Mouse (Mus musculus) telencephalon, adult 2 months (tissue): ENCODE measurements at regions not wholly inside any gene's neighbourhood (a gene's known extent, or its start where the extent isn't known, plus 50 kb on each side); places are given as distances from the start of the nearest gene placed in this dataset.
"Not testable (repeated sequence)": the region's sequence is repeated elsewhere in the genome, so short reads cannot be mapped to it uniquely, and the experiment has no call there.

ENCODE experiments used
- DNase-seq: peaks from one replicate; pipeline ENCODE4 v3.0.0-alpha.2; 2011; ENCODE audit warnings: low read depth, low spot score

DNA sequence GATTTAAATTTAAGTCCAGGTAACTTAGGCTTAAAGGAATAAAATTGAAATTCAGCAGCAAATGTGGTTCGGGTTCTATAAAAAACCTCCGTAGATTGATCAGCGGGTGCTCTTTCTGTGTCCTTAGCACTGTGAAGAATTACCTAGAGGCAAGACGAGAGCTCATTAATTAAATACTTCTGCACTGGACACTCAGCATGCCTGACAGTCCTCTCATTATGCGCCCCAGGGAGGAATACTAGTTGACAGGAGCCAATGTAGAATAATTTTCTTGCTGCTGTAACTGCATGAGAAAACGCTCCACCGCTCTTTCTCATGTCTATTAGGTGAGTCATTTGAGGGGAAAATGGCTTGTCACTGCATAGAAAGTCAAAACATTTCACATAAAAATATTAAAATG lies 228.1 kb downstream of the Brms1l start:
- no peak for DNase-seq

GRCm38 (mm10) chr12:56058876-56059275 lies 222.8 kb downstream of the Brms1l start:
- no peak for DNase-seq

GRCm38 (mm10) chr12:56058463-56058862 lies 222.3 kb downstream of the Brms1l start:
- DNase-seq: peak; percentile 38

- DNase-seq: no peak
Observed at GRCm38 (mm10) chr12:56055382-56055781, 219.3 kb downstream of the Brms1l start.

DNA sequence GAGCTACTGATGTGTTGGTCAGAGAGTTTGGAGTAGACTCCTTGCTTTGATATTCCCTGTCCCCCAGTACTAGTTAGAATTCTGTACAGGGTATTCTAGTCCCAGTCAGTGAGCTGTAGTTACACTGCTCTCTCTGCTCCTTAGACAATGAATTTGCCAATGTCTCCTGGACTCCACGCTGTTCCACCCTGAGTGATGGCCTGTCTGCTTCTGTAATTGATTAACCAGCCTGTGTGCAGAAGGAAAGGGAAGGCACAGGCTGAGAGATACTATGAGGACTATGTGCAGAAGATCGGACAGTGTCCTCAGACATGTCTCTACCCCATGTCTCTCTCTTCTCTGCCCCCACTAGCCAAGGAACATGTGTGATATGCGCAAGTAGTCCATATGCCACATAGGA lies 209.9 kb downstream of the Brms1l start:
- no peak for DNase-seq

- no peak for DNase-seq
Observed at GRCm38 (mm10) chr12:56020954-56021514, 184.9 kb downstream of the Brms1l start.

GRCm38 (mm10) chr12:56020547-56020946 lies 184.4 kb downstream of the Brms1l start:
- no peak for DNase-seq

GRCm38 (mm10) chr12:56009976-56010375 lies 173.9 kb downstream of the Brms1l start:
- DNase-seq: no peak

- DNase-seq: no peak
Observed at GRCm38 (mm10) chr12:56005846-56006245, 169.7 kb downstream of the Brms1l start.

GRCm38 (mm10) chr12:56005321-56005720 lies 169.2 kb downstream of the Brms1l start:
- DNase-seq: no peak

GRCm38 (mm10) chr12:56004479-56004878 lies 168.4 kb downstream of the Brms1l start:
- peak; percentile 8 for DNase-seq

- DNase-seq: no peak
Observed at GRCm38 (mm10) chr12:56003561-56003960, 167.4 kb downstream of the Brms1l start.

GRCm38 (mm10) chr12:55996585-55997377 lies 160.7 kb downstream of the Brms1l start:
- DNase-seq: no peak

DNA sequence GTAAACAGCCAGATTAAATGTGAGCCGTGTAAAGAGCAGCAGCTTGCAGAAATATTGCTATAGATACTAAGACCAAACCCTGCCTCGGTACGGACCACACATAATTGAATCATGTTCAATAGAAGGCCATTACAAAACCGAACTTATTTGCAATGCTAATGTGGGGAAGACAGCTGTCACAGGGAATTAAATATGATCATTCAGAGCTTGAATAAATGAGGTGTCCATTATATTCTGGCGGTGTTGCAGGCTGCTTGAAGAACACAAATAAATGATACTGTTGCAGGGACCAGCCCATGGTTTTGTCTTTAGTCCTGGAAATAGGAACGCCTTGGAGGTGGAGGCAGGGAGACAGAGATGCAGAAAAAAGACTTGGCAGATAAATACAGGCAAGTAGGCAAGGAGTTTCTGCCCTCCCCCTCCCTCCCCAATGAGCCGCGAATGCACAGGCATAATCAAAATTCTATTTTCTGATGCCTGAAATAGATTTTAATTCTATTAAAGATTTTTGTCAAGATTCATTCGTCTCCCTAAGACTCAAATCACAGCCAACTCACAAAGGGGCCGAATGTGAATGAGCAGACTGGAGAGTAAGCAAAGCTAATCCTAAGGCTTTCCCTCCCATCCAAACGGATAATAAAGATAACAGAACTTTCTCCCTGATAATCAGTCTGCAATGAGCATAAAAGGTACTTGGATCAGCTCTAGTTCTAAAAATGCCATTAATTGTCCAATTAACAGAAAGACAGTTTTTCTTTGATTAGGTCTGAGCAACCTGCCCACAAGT lies 147.6 kb downstream of the Brms1l start:
- peak; percentile 13 for DNase-seq

GRCm38 (mm10) chr12:55983128-55983527 lies 147.0 kb downstream of the Brms1l start:
- no peak for DNase-seq

DNA sequence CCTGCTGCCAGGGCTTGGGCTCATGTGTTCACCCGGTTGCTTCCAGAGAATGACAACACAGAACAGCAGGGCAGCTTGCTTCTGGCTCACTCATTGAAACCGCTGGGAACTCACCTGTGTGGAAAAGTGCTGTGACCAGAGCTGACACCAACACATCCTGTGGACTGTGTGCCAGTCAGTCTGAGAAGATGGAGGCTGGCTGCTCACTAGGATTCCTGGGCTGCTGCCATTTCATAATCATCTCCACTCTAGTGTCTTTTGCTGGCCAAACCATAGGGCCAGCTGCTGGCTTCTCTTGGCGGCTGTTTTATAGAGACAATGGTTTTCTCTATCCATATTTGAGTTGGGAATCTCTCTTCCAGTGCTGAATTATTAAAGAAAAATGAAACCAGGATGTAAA lies 138.1 kb downstream of the Brms1l start:
- no peak for DNase-seq

DNA sequence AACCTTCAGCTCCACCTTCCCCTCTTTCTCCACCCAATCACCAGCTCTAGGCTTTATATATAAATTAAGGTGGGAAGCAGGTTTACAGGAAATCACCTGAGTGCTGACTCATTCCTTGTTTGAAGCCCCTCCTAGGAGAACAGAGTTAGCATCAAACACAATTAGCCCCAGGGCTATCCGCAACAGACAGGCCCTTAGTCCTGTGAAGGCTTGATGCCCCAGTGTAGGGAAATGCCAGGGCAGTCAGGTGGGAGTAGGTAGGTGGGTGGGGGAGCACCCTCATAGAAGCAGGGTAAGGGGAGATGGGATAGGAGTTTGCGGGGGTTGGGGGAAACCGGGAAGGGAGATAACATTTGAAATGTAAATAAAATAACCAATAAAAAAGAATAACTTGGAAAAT lies 123.2 kb downstream of the Brms1l start:
- not testable (repeated sequence) for DNase-seq

DNA sequence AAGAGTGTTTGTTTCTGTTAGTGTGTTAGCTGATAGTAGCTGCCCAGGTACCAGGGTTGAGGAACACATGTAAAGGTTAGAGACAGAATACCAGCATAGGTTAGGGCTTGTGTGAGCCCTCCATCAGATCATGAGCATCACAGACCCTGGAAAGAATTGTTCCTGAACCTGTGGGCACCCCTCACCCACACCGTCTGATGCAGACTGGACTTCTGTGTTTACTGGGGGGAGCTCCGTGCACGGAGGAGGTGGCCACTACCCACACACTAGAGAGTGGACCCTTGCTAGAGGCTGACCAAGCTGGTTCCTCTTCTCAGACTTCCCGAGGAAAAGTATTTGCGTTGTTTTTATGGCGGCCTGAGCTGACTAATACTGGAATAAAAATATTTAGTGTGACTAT lies 104.4 kb downstream of the Brms1l start:
- DNase-seq: no peak

DNA sequence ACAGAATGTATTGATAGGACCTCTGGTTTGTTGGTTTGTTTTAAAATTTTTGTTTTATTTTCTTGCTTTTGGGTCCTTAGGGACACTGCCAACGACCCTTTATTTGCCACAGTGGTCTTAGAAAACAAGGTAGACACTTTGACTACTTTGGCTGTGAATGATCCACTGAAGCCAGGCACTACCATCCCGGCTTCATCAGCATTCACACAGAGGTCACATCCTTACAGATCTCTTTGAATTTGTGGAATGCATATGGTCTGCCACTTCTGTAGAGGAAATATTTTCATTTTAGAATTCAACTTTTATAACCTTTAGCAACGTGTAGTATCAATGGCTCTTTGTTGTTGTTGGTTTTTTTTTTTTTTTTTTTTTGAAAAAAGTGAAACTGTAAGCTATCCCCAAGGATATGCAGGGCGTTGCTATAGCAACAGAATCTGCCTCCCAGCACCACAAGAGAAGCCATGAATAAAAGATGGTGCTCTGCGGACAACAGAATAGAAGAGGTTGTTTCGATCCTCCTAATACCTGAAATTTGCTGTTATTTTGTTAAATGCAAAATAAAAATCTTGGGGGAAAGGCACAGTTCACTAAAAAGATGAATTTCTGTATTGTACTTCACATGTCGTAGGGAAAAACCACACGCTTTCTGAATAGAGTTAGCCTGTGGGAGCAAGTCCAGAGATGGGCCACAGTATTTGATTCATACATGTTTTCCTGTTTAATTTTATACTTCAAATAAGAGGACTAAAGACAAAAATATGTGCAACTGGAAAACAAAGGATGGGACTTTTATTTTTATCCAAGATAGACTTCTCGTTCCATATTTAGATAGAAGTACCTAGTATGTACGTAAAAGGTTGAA lies 103.4 kb downstream of the Brms1l start:
- DNase-seq: peak; percentile 48

DNA sequence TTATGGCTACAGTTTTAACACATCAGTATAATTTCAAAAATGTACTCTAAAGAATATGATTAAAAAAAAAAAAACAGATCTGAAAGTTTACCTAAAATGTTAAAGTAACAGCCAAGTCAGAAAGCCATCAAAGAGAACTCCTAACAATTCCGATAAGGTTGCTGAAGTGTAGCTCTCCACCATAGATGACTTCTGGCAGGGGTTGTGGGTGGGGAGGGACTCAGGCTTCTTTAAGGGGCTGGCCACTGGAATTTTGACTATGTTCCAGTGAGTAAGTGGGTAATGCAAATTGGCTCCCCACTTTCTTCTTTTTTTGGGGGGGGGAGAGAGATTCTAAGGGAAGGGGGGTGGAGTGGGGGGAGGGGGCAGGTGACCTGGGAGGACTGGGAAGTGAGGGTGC lies 98.0 kb downstream of the Brms1l start:
- no peak for DNase-seq

DNA sequence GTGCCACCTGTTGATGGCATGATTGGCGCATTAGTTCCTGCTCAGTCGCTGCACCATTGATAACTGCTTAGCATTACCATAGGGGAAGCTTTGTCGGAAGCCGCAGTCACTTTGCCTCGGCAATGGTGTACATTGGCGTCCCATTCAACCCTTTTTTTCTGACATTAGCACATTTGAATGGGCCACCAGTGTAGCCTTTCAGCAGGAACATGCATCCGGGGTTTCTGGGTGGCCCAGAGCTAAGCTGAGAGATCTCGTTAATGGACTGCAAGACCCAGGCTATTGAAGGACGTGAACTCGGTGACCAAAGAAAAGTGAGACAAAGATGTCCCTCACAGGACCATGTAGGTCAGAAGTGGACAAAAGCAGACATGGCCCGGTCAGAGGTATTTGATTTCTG lies 97.3 kb downstream of the Brms1l start:
- no peak for DNase-seq

- DNase-seq: no peak
Observed at GRCm38 (mm10) chr12:55930468-55930867, 94.3 kb downstream of the Brms1l start.
